Mouse (Mus musculus) lung, adult 2 months (tissue): ENCODE data around the gene Acsl6. TPM values are rescaled to one million over a fixed set of nuclear protein-coding genes. Genes with fewer than 3 reads are reported as not detected.

Experiments
- DNase-seq: peaks from one replicate; pipeline ENCODE4 v3.0.0; 2022
- H3K4me1 ChIP-seq: fragments of 200-500 bp; 2 replicates; pipeline ENCODE4 v1.6.1; 2011; ENCODE audit warnings: low read length; ENCODE audit not compliant: control insufficient read depth, insufficient read depth
- H3K4me3 ChIP-seq: fragments of 200-500 bp; replicated peaks from 2 replicates; pipeline ENCODE3; 2011; ENCODE audit warnings: low read depth, mild to moderate bottlenecking, control low read depth, low read length; ENCODE audit errors: extremely low read depth
- CTCF ChIP-seq: fragments of 200-500 bp; IDR thresholded peaks from 2 replicates; pipeline ENCODE4 v1.5.1; 2011; ENCODE audit warnings: mild to moderate bottlenecking, low read length, control low read depth; ENCODE audit not compliant: insufficient read depth
- POLR2A ChIP-seq: fragments of 200-500 bp; IDR thresholded peaks from 2 replicates; pipeline ENCODE4 v1.6.1; 2011; ENCODE audit warnings: low read depth, mild to moderate bottlenecking, control low read depth, low read length, borderline replicate concordance; ENCODE audit errors: extremely low read depth
- WGBS: fragments of 180-500 bp; shearing (Covaris S2); methylation state at CpG from one replicate; pipeline ENCODE4 v1.1.7; 2018; 5-methylcytosine and 5-hydroxymethylcytosine counted together
- polyA plus RNA-seq: library from polyadenylated mRNA; depleted of rRNA; stranded (reverse); fragments of >200 nt; gene quantifications from 2 replicates; pipeline ENCODE4 v1.2.3, GENCODE M21; 2012

The Acsl6 gene
- polyA plus RNA-seq, 1 experiment, result 0.50 TPM

DNA sequence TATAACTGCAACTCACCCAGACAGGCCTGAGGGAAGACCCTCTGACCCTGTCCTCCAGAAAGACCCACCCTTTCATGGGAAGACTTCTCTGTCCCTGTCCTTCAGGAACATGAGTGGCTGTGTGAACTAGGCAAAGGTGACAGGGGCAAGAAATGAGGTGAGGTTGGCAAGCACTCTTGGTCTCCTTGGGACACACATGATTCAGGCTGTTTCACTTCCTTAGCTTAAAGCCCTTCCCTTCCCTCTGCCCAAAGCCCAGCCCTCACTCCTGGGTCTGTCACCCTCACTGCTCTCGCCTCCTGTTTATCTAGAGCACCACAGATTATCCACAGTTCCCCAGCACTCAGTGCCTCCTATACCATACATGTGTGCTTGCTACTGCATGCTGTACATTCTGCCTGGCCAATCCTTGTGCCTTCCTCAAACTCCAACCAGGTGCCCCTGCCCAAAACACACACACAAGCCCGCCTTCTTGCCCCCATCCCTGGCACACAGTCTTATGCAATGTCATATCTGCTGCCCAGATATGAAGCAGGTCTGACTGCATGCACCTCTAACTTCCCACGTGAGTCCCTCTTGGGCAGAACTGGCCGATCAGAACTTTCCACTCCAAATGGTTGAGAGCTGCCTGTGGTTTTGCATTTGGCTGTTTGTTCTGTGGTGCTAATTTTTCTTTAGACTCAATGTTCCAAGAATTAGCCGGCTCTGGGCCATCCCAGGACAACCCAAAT is 18.4 kb downstream of the Acsl6 start:
- WGBS, result 58% methylated on average over 5 of the region's 5 CpGs
- Histone ChIP-seq H3K4me3 (no peak overlapping the region), H3K4me1 (peaks cover 2% of the 10 kb centered on the region)
- DNase-seq, result peak; percentile 17
- TF ChIP-seq POLR2A (no peak), CTCF (no peak)

DNA sequence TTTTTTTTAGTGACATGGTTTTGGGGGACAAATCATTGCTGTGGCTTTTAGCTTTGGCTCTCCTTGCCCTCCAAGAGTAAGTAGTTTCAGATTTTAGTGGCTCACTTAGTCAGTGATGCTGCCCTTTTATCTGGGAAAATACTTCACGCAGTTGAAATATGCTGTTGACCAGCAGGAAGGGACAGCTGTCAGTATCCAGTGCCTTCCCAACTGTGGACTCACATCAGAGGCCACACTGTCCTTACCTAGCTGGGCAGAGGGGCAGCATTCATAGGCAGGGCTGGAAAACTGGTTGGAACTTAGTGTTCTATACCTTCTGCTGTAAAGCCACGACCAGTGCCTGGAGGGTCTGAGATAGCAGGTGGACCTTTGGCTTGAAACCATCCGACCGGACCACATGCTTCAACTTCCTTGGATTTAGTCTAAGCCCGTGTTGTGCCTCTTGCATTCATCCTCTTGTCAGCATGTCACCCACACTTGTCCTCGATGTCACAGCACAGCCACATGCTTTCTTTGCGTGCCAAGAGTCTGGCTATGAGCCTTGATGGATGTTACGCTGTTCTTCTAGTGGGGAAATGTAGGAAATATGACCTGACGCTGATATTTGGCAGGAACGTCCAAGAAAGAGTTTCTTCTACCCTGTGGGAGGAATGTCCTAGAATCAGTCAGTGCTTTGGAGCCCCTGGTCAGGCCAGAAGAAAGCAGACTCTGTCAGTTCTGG is 28.0 kb downstream of the Acsl6 start:
- TF ChIP-seq POLR2A (no peak), CTCF (no peak)
- no peaks in the 10 kb centered on the region for H3K4me1 ChIP-seq
- DNase-seq, result no peak
- 63% methylated on average over 10 of the region's 10 CpGs for WGBS
- H3K4me3 ChIP-seq, result no peak overlapping the region

DNA sequence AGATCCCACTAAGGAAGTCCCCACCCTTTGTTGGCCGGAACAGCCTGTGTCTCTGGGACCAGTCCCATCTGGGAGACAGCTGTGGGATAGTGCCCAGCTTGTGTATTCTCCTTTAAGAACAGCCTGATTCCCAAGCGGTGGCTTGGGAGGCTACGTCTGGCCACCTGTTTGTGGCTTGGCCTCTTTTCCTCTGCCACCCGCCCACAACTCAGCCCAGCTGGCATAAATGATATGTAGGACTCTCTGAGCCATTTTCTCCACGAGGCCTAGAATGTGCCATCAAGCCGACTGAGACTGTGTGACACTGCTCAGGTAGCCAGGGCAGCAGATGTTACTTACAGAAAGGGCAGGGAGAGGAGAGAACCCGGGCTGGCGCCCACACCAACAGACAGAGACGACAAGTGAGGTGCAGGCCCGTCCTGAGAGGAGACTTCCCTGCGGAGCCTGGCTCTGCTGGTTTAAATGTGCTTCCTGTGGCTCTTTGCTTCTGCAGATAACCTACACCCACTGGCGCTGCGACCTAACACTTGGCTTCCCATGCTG is 32.6 kb downstream of the Acsl6 start:
- Histone ChIP-seq H3K4me3 (no peak overlapping the region), H3K4me1 (no peaks in the 10 kb centered on the region)
- 26% methylated on average over 13 of the region's 13 CpGs for WGBS
- TF ChIP-seq POLR2A (no peak), CTCF (no peak)
- DNase-seq, result no peak

DNA sequence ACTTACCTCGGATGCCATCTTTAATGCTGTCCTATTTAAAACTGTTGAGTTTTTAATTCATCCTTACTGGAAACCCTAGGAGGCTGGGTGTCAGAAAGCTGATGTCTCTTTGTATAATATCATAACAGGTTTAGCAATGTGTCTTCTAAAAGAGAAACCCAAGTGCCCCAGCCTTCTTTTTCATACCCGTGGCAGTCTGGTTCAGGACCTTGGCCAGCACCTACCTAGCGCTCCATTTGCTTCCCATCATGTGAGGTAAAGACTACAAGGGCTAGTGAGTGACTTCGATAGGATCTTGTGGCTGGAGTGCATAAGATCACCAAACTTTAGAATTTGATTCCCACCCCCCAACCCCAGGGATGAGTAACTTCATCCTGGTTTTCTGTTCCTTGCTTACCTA is 40.1 kb downstream of the Acsl6 start:
- DNase-seq, result no peak
- no peak overlapping the region for H3K4me3 ChIP-seq
- no peaks in the 10 kb centered on the region for H3K4me1 ChIP-seq
- 37% methylated on average over 4 of the region's 4 CpGs for WGBS
- no peak for TF ChIP-seq POLR2A
- TF ChIP-seq CTCF, result no peak

DNA sequence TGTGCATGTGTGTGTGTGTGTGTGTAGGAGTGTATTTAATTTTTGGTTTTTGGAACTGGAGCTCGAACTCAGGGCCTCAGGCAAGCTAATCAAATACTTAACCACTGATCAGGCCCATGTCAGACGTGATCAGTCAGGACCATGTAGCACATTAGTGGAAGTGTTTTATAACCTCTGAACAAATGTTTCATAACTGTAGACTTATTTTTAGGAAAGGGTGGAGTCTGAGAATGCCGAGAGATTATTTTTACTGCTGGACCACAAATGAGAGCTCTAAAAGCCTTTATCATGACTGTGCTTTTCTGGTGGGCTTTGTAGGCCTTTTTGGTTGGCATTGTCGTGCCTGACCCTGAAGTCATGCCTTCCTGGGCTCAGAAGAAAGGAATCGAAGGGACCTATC is 48.1 kb downstream of the Acsl6 start:
- no peak for DNase-seq
- H3K4me1 ChIP-seq, result no peaks in the 10 kb centered on the region
- TF ChIP-seq POLR2A, result no peak
- 56% methylated on average over 5 of the region's 5 CpGs for WGBS
- H3K4me3 ChIP-seq, result no peak overlapping the region

DNA sequence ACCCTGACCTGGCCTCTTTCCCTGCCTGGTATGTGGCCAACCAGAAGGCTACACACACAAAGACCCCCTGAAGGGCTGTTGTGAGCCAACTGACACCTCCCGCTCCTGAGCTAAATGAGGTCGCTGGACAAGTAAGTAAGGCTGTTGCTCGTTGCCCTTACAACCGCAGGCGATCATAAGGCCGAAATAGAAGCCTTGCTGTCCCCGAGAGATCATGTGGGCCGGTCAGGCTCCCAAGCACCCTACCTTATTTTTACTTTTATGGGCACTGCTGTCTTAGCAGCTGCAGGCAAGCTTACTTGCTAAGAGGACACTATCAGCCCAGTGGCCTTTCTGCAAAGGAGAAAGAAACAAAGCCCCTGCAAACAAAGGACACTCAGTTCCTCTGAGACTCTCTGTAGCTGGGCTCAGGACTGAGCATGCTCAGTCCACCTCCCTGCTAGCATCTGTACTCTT is 49.6 kb downstream of the Acsl6 start:
- H3K4me3 ChIP-seq, result no peak overlapping the region
- 55% methylated on average over 8 of the region's 8 CpGs for WGBS
- H3K4me1 ChIP-seq, result no peaks in the 10 kb centered on the region
- no peak for DNase-seq
- TF ChIP-seq CTCF (no peak), POLR2A (no peak)

DNA sequence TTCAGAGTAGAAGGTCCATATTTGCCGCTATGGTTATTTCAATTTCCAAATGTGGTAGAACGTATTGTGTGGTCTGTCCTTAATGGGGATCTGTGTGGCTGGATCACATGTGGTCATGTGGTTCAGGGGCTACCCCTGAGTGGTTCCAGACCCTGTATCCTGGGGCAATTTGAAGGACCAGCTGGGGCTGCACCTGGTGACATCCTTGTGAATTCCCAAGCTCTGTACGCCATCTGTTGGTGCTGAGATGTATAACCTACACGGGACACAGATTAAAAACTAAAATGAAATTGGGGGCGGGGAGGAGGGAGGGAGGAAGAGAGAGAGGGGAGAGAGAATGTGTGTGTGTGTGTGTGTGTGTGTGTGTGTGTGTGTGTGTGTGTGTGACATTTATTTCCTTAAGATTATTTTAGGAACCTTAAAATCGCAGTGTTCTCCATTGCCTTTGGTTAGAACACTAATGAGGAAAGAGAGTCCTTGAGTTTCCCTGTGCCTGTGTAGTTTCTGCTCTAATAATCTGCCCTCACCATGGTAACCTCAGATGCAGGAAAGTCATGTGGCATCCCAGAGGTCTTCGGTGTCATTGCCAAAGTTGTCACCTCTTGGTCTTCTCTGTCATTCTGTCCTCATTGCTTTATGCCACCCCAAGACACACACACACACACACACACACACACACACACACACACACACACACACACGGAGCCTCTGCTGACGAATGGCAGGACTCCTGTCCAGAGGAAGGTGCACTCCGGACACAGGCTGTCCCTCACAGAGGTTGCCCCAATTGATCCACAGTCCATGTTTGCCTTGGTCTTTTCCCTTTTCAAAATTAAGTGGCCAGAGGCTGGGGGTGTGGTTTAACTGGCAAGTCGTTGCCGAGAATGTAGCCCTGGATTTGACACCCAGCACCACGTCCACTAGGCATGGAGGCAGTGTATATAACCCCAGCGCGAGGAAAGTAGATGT is 51.3 kb downstream of the Acsl6 start:
- TF ChIP-seq POLR2A, result no peak
- TF ChIP-seq CTCF, result peak; percentile 58

DNA sequence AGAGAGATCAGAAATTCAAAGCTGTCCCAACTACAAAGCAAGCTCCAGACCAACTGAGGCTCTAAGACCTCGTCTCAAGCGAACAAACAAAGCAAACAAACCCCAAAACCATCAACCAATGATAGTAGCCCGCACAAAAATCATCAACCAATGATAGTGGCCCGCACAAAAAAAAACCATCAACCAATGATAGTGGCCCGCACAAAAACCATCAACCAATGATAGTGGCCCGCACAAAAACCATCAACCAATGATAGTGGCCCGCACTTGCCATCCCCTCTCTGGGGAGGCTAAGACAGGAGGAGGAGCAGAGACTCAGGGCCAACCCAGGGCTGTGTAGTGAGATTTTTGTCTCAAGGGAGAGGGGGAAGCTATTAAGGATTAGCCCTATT is 52.0 kb downstream of the Acsl6 start:
- TF ChIP-seq POLR2A (no peak), CTCF (no peak)
- no peaks in the 10 kb centered on the region for H3K4me1 ChIP-seq
- no peak for DNase-seq
- H3K4me3 ChIP-seq, result no peak overlapping the region
- WGBS, result 59% methylated on average over 7 of the region's 7 CpGs

More for the DNA sequence above, 51.3 kb downstream of the Acsl6 start:
- H3K4me3 ChIP-seq, result no peak overlapping the region
- 49% methylated on average over 15 of the region's 15 CpGs for WGBS
- DNase-seq, result peak; percentile 14
- no peaks in the 10 kb centered on the region for H3K4me1 ChIP-seq

DNA sequence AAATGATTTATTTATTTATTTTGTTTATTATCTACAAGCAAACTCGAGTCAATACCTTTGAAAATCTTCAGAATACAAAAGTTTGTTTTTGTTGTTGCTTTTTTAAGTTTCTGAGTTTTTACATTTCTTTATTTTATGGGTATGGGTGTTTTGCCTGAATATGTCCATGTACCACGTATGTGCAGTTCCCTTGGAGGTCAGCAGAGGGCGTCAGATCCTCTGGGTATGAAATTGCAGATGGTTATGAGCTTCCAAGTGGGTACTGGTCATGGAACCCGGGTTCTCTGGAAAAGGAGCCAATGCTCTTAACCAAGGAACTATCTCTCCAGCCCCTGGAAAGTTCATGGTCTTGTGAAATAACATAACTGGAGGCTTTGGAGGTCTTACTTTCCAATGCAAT is 53.1 kb downstream of the Acsl6 start:
- TF ChIP-seq CTCF, result peak; percentile 41
- no peak for TF ChIP-seq POLR2A
- peak; percentile 14 for DNase-seq
- no peaks in the 10 kb centered on the region for H3K4me1 ChIP-seq
- no peak overlapping the region for H3K4me3 ChIP-seq
- 50% methylated on average over 4 of the region's 4 CpGs for WGBS
